Mouse (Mus musculus) neutrophil, adult 59 days (primary cell): ENCODE measurements around the gene Ccdc88c. TPM values are rescaled to one million over a fixed set of nuclear protein-coding genes. Genes with fewer than 3 reads are reported as not detected.

Experiments
- total RNA-seq, 2 experiments: library from RNA; stranded (reverse); gene quantifications; 1 replicate in 1 of 2; 2 replicates in 1 of 2; pipeline ENCODE4 v1.2.4; 2023

The Ccdc88c gene
- total RNA-seq = 100 to 1,000 TPM; 230 to 240 TPM

GRCm38 (mm10) chr12:101028954-101029731, at the start of gene Ccdc88c:
Ccdc88c (minus strand) TSS chr12:101029056.

GRCm38 (mm10) chr12:100907598-100908297, 121.1 kb downstream of the Ccdc88c start, which contains the start of gene Gpr68:
Gpr68 (minus strand) TSS chr12:100908198.

Other genes starting within 250 kb of the Ccdc88c start
- gene Dglucy, start 250.0 kb downstream of the Ccdc88c start, total RNA-seq = 10 to 100 TPM; 22.1 to 35.4 TPM
- gene Gpr68, start 120.9 kb downstream of the Ccdc88c start, total RNA-seq = 1 to 10 TPM; 1.1 to 1.5 TPM
- gene Ppp4r3a, start 54.6 kb upstream of the Ccdc88c start, total RNA-seq = 10 to 100 TPM; 66.5 to 80.5 TPM